Mouse (Mus musculus) limb, embryonic 15.5 days (tissue): ENCODE results near the gene Gfpt2. TPM values are rescaled to one million over a fixed set of nuclear protein-coding genes. Genes with fewer than 3 reads are reported as not detected.
"Not testable (repeated sequence)": the region's sequence is repeated elsewhere in the genome, so short reads cannot be mapped to it uniquely, and the experiment has no call there.

Experiments used
- ATAC-seq: fragments of 200-750 bp; cut with Nextera tagmentation; 2 replicates; pipeline ENCODE4 v1.8.0; 2017; ENCODE audit warnings: low read depth, moderate TSS enrichment; ENCODE audit not compliant: insufficient number of reproducible peaks, low FRiP score, low TSS enrichment
- H3K27ac ChIP-seq: fragments of 300-500 bp; sonication (generic); 2 replicates; pipeline ENCODE4 v1.5.1; 2015; ENCODE audit warnings: moderate library complexity, mild to moderate bottlenecking, inconsistent platforms
- H3K27me3 ChIP-seq: fragments of 300-500 bp; sonication (generic); 2 replicates; pipeline ENCODE4 v1.6.1; 2015; ENCODE audit warnings: inconsistent platforms
- H3K36me3 ChIP-seq: fragments of 300-500 bp; sonication (generic); 2 replicates; pipeline ENCODE4 v1.6.1; 2015; ENCODE audit warnings: inconsistent platforms
- H3K4me1 ChIP-seq: fragments of 300-500 bp; sonication (generic); 2 replicates; pipeline ENCODE4 v1.6.1; 2015; ENCODE audit warnings: inconsistent platforms
- H3K4me2 ChIP-seq: fragments of 300-500 bp; sonication (generic); 2 replicates; pipeline ENCODE4 v1.6.1; 2015; ENCODE audit warnings: mild to moderate bottlenecking, inconsistent platforms
- H3K4me3 ChIP-seq: fragments of 300-500 bp; sonication (generic); 2 replicates; pipeline ENCODE4 v1.5.1; 2015; ENCODE audit warnings: mild to moderate bottlenecking, inconsistent platforms
- H3K9ac ChIP-seq: fragments of 300-500 bp; sonication (generic); 2 replicates; pipeline ENCODE4 v1.6.1; 2015; ENCODE audit warnings: inconsistent platforms
- H3K9me3 ChIP-seq: fragments of 300-500 bp; sonication (generic); 2 replicates; pipeline ENCODE4 v1.6.1; 2016; ENCODE audit warnings: inconsistent platforms
- WGBS: fragments of 180-500 bp; shearing (Covaris S2); methylation state at CpG from one replicate; pipeline ENCODE4 v1.1.7; 2015; 5-methylcytosine and 5-hydroxymethylcytosine counted together
- polyA plus RNA-seq: library from polyadenylated mRNA; unstranded; fragments of >200 nt; fragmentation: Nextera tagmentation; extraction: Ambion mirVana; gene quantifications from 2 replicates; pipeline ENCODE4 v1.2.1, GENCODE M21; 2015

The Gfpt2 gene
- polyA plus RNA-seq, 1 experiment from 2014 or later: 32.0 TPM

DNA sequence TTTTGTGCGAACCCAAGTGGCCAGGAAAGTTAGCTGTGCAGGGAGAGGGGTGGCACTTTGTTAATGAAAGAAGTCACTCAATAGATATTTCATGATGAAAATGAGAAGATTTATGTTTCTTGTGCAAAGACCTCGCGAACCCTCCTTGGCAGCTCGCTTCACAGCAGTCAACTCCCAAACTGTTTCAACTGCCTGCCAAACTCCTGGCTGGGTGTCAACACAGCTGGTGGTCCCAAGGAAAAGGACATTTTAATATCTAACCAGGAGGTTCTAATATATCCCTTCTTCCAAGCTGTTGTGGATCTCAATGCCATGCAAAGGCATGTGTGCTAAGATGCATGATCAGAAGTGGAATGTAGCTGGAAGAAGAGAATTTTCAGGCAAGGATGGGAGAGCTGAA is 7.5 kb downstream of the Gfpt2 start:
- H3K27me3 ChIP-seq: no peaks in the 10 kb centered on the region
- ATAC-seq: no peak
- H3K4me2 ChIP-seq: no peak overlapping the region
- H3K27ac ChIP-seq: no peak overlapping the region
- no peaks in the 10 kb centered on the region for H3K9me3 ChIP-seq
- peaks cover 27% of the 10 kb centered on the region for H3K4me1 ChIP-seq
- 41% methylated on average over 4 of the region's 4 CpGs for WGBS
- H3K36me3 ChIP-seq: peaks cover 2% of the 10 kb centered on the region; the same call in 1 of the 2 replicates
- H3K4me3 ChIP-seq: no peak overlapping the region
- H3K9ac ChIP-seq: no peak overlapping the region

DNA sequence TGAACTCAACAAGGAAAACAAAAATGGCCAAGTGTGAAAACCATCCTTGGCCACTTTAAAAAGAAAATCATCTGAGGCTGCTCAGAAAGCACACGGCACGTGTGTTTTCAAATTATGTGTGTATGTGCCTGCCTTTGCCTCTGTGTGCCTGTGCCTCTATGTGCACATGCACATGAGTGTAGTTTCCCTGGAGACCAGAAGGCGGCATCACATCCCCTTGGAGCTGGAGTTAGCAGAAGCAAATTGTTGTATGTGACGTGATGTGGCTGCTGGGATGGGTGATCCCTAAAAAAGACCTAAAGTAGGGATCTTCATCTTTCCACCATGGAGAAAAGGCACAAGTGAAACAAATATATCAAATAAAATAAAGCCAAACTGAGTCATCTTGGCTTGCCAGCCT is 9.8 kb downstream of the Gfpt2 start:
- H3K4me3 ChIP-seq: no peak overlapping the region
- H3K36me3 ChIP-seq: peaks cover 11% of the 10 kb centered on the region
- no peak for ATAC-seq
- H3K4me2 ChIP-seq: no peak overlapping the region
- H3K4me1 ChIP-seq: peaks cover 23% of the 10 kb centered on the region
- H3K9me3 ChIP-seq: no peaks in the 10 kb centered on the region
- no peak overlapping the region for H3K9ac ChIP-seq
- H3K27ac ChIP-seq: no peak overlapping the region
- WGBS: 98% methylated on average over 4 of the region's 4 CpGs
- H3K27me3 ChIP-seq: no peaks in the 10 kb centered on the region

- 38% methylated on average over 3 of the region's 3 CpGs for WGBS
- Histone ChIP-seq H3K4me2 (no peak overlapping the region), H3K4me1 (peaks cover 6% of the 10 kb centered on the region), H3K9ac (no peak overlapping the region), H3K9me3 (no peaks in the 10 kb centered on the region), H3K36me3 (peaks cover 27% of the 10 kb centered on the region), H3K27me3 (no peaks in the 10 kb centered on the region), H3K27ac (no peak overlapping the region), H3K4me3 (no peak overlapping the region)
- no peak for ATAC-seq
Measured at GRCm38 (mm10) chr11:49806218-49806617, 12.2 kb downstream of the Gfpt2 start.

DNA sequence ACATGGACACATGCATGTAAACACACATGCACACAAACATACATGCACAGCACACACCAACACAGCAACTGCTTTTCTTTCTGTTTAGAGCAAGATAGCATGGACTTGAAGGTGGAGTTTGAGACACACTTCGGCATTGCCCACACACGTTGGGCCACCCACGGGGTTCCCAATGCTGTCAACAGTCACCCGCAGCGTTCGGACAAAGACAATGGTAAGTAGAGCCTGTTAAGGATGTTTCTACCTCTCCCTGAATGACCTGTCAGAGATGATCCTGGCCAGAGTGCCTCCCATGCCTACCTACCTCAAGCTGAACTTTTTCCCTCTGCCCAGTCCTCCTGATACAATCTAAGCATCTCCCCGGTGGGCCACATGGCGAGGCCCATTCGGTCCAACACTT is 15.0 kb downstream of the Gfpt2 start:
- Histone ChIP-seq H3K4me2 (no peak overlapping the region), H3K27me3 (no peaks in the 10 kb centered on the region), H3K9ac (no peak overlapping the region), H3K36me3 (peaks cover 52% of the 10 kb centered on the region), H3K9me3 (no peaks in the 10 kb centered on the region), H3K4me3 (no peak overlapping the region), H3K27ac (no peak overlapping the region), H3K4me1 (no peaks in the 10 kb centered on the region)
- 92% methylated on average over 9 of the region's 9 CpGs for WGBS
- no peak for ATAC-seq

GRCm38 (mm10) chr11:49810696-49811095 is 16.7 kb downstream of the Gfpt2 start:
- not testable (repeated sequence) for H3K4me3 ChIP-seq, H3K4me2 ChIP-seq, ATAC-seq, H3K4me1 ChIP-seq, H3K27me3 ChIP-seq, H3K9me3 ChIP-seq, H3K9ac ChIP-seq, H3K27ac ChIP-seq
- 84% methylated on average over 7 of the region's 7 CpGs for WGBS
- peaks cover 59% of the 10 kb centered on the region for H3K36me3 ChIP-seq

DNA sequence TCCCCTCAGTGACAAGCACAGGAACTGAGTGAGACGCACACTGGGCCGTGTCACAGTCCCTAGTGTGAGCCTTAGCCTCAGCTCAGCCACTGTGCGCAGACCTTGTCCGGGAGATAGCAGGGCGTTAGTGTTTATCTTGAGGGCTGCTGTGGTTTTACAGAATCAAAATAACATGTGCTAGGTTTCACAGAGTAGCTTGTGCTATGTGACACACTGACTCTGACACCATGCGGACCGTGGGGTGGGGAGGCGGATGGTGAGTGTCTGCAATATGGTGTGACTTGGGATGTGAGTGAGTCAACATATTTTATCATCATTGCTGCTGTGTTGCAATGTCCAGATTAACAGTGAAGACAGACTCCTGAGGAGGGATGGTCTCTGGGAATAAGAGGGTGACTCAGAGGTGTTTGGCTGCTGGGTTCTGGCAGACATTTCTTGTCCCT is 17.1 kb downstream of the Gfpt2 start:
- H3K9ac ChIP-seq: no peak overlapping the region
- no peaks in the 10 kb centered on the region for H3K4me1 ChIP-seq
- no peaks in the 10 kb centered on the region for H3K9me3 ChIP-seq
- no peak overlapping the region for H3K4me2 ChIP-seq
- peaks cover 59% of the 10 kb centered on the region for H3K36me3 ChIP-seq
- 89% methylated on average over 8 of the region's 8 CpGs for WGBS
- H3K27me3 ChIP-seq: no peaks in the 10 kb centered on the region
- no peak overlapping the region for H3K4me3 ChIP-seq
- no peak for ATAC-seq
- H3K27ac ChIP-seq: no peak overlapping the region

GRCm38 (mm10) chr11:49811879-49812278 is 17.9 kb downstream of the Gfpt2 start:
- no peak overlapping the region for H3K27ac ChIP-seq
- no peaks in the 10 kb centered on the region for H3K27me3 ChIP-seq
- H3K9me3 ChIP-seq: no peaks in the 10 kb centered on the region
- no peak overlapping the region for H3K9ac ChIP-seq
- no peak for ATAC-seq
- H3K4me3 ChIP-seq: no peak overlapping the region
- H3K4me2 ChIP-seq: no peak overlapping the region
- 79% methylated on average over 8 of the region's 8 CpGs for WGBS
- no peaks in the 10 kb centered on the region for H3K4me1 ChIP-seq
- peaks cover 63% of the 10 kb centered on the region for H3K36me3 ChIP-seq

- Histone ChIP-seq H3K27me3 (no peaks in the 10 kb centered on the region), H3K4me2 (no peak overlapping the region), H3K27ac (no peak overlapping the region), H3K9me3 (no peaks in the 10 kb centered on the region), H3K4me3 (no peak overlapping the region), H3K36me3 (peaks cover 65% of the 10 kb centered on the region), H3K4me1 (no peaks in the 10 kb centered on the region), H3K9ac (no peak overlapping the region)
- 90% methylated on average over 15 of the region's 15 CpGs for WGBS
- no peak for ATAC-seq
Measured at GRCm38 (mm10) chr11:49818869-49819566, 25.0 kb downstream of the Gfpt2 start.

- WGBS: 70% methylated on average over 7 of the region's 7 CpGs
- H3K36me3 ChIP-seq: peaks cover 65% of the 10 kb centered on the region
- no peak for ATAC-seq
Measured at GRCm38 (mm10) chr11:49819676-49820075, 25.7 kb downstream of the Gfpt2 start.

GRCm38 (mm10) chr11:49820928-49821327 is 26.9 kb downstream of the Gfpt2 start:
- H3K36me3 ChIP-seq: peaks cover 71% of the 10 kb centered on the region

More at GRCm38 (mm10) chr11:49819676-49820075, 25.7 kb downstream of the Gfpt2 start:
- Histone ChIP-seq H3K4me3 (no peak overlapping the region), H3K27me3 (no peaks in the 10 kb centered on the region), H3K9me3 (no peaks in the 10 kb centered on the region), H3K4me2 (no peak overlapping the region), H3K9ac (no peak overlapping the region), H3K27ac (no peak overlapping the region), H3K4me1 (no peaks in the 10 kb centered on the region)

DNA sequence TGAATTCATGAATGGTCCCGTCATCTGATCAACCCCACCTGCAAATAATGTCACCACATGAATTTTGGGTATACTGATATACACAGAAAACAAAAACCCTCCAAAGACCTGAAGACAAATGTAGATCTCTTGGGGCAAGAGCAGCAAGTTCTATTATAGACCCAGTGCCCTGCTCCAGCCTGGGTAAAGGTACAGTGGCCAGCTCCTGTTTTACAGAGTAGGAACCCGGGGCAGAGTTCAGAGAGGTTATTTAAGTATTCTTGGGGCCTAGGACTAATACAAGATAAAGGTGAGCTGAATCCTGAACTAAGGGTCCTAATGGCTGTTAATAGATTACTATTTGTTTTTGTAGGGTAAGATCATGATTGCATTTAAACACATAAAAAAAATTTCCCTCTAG is 27.6 kb downstream of the Gfpt2 start:
- H3K36me3 ChIP-seq: peaks cover 71% of the 10 kb centered on the region

More at GRCm38 (mm10) chr11:49820928-49821327, 26.9 kb downstream of the Gfpt2 start:
- Histone ChIP-seq H3K4me2 (no peak overlapping the region), H3K9ac (no peak overlapping the region), H3K4me1 (no peaks in the 10 kb centered on the region), H3K27ac (no peak overlapping the region), H3K4me3 (no peak overlapping the region), H3K27me3 (no peaks in the 10 kb centered on the region), H3K9me3 (no peaks in the 10 kb centered on the region)
- 90% methylated on average over 2 of the region's 2 CpGs for WGBS
- ATAC-seq: no peak

DNA sequence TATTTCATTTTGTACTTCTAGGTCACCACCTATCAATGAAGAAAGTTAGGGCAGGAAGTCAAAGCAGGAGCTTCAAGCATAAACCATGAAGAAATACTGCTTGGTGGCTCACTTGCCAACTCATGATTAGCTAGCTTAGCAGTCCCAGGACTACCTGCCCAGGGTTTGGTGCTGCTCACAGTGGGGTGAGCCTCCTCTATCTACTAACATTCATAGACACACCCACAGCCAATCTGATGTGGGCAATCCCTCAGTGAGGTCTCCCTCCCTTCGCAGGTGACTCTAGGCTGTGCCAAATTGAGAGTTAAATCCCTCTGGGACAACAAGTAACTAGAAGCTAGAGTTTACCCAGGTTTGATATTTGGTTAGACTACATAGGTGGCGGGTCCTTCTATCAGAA is 28.4 kb downstream of the Gfpt2 start:
- WGBS: 89% methylated on average over 2 of the region's 2 CpGs

More for the DNA sequence above, 27.6 kb downstream of the Gfpt2 start:
- H3K27ac ChIP-seq: no peak overlapping the region
- no peaks in the 10 kb centered on the region for H3K27me3 ChIP-seq
- no peaks in the 10 kb centered on the region for H3K9me3 ChIP-seq
- ATAC-seq: no peak
- no peak overlapping the region for H3K4me3 ChIP-seq
- no peak overlapping the region for H3K4me2 ChIP-seq
- WGBS: 88% methylated on average over 2 of the region's 2 CpGs
- no peaks in the 10 kb centered on the region for H3K4me1 ChIP-seq
- H3K9ac ChIP-seq: no peak overlapping the region

More for the DNA sequence above, 28.4 kb downstream of the Gfpt2 start:
- Histone ChIP-seq H3K27me3 (no peaks in the 10 kb centered on the region), H3K4me3 (no peak overlapping the region), H3K9me3 (no peaks in the 10 kb centered on the region), H3K27ac (no peak overlapping the region), H3K4me2 (no peak overlapping the region), H3K36me3 (peaks cover 71% of the 10 kb centered on the region), H3K4me1 (no peaks in the 10 kb centered on the region), H3K9ac (no peak overlapping the region)
- no peak for ATAC-seq
